Mouse (Mus musculus) heart, postnatal 4 days (tissue): ENCODE results near the gene Dmrtc1c2. TPM values are rescaled to one million over a fixed set of nuclear protein-coding genes. Genes with fewer than 3 reads are reported as not detected.
"Not testable (repeated sequence)": the region's sequence is repeated elsewhere in the genome, so short reads cannot be mapped to it uniquely, and the experiment has no call there.

Experiments
- DNase-seq: peaks from one replicate; pipeline ENCODE4 v3.0.0; 2021
- total RNA-seq, 2 experiments: library from RNA; stranded (reverse); gene quantifications; 2 replicates each; pipeline ENCODE4 v1.2.3; 2021

Dmrtc1c2 gene
- not detected for total RNA-seq

- DNase-seq: not testable (repeated sequence)
Observed at GRCm38 (mm10) chrX:102854516-102854915, at the start of gene Dmrtc1c2. Dmrtc1c2 (minus strand) TSS chrX:102854616.

- DNase-seq: no peak
Observed at GRCm38 (mm10) chrX:102867871-102868270, 13.5 kb upstream of the Dmrtc1c2 start, which contains the start of gene 1700031F05Rik. 1700031F05Rik (minus strand) TSS chrX:102867971.

- DNase-seq: no peak
Observed at GRCm38 (mm10) chrX:102812311-102812710, 42.1 kb downstream of the Dmrtc1c2 start.

- DNase-seq: not testable (repeated sequence)
Observed at GRCm38 (mm10) chrX:102802663-102803062, 51.8 kb downstream of the Dmrtc1c2 start, which contains the start of gene Dmrtc1c1. Dmrtc1c1 (plus strand) TSS chrX:102802963.

Other genes with a start within 250 kb of the Dmrtc1c2 start
- gene Phka1, start 210.4 kb downstream of the Dmrtc1c2 start, total RNA-seq: 10 to 100 TPM; 25.7 to 28.7 TPM
- gene Gm3880, start 167.6 kb downstream of the Dmrtc1c2 start, total RNA-seq: not detected
- not detected for gene Gm9112, start 147.0 kb downstream of the Dmrtc1c2 start, total RNA-seq
- not detected for gene Dmrtc1b, start 146.8 kb downstream of the Dmrtc1c2 start, total RNA-seq
- not detected for gene Dmrtc1c1, start 51.7 kb downstream of the Dmrtc1c2 start, total RNA-seq
- gene 1700031F05Rik, start 13.4 kb upstream of the Dmrtc1c2 start, total RNA-seq: not detected
- under 1 TPM in 1 of 2 experiments, not detected in 1; 0.31 TPM for gene Dmrtc1a, start 54.1 kb upstream of the Dmrtc1c2 start, total RNA-seq
- not detected for gene 1700011M02Rik, start 54.3 kb upstream of the Dmrtc1c2 start, total RNA-seq
- gene 1700018G05Rik, start 73.8 kb upstream of the Dmrtc1c2 start, total RNA-seq: not detected